Mouse (Mus musculus) hindbrain, embryonic 14.5 days (tissue): ENCODE results near the gene Ldlr. TPM values are rescaled to one million over a fixed set of nuclear protein-coding genes. Genes with fewer than 3 reads are reported as not detected.

Experiments
- polyA plus RNA-seq: library from polyadenylated mRNA; unstranded; fragments of >200 nt; fragmentation: Nextera tagmentation; extraction: Ambion mirVana; gene quantifications from 2 replicates; pipeline ENCODE4 v1.2.1, GENCODE M21; 2014

The Ldlr gene
- polyA plus RNA-seq, 1 experiment from 2014 or later = 7.3 TPM

Other genes starting within 250 kb of the Ldlr start
- 46.3 and 51.1 TPM in 2 replicates for gene Tmed1, start 213.2 kb upstream of the Ldlr start, polyA plus RNA-seq
- gene AB124611, start 197.3 kb upstream of the Ldlr start, polyA plus RNA-seq = 0.99 and 2.0 TPM in 2 replicates
- 37.0 and 41.3 TPM in 2 replicates for gene Carm1, start 176.6 kb upstream of the Ldlr start, polyA plus RNA-seq
- gene Timm29, start 130.8 kb upstream of the Ldlr start, polyA plus RNA-seq = 74.0 and 83.0 TPM in 2 replicates
- 17.2 and 18.7 TPM in 2 replicates for gene Yipf2, start 130.7 kb upstream of the Ldlr start, polyA plus RNA-seq
- gene Smarca4, start 107.3 kb upstream of the Ldlr start, polyA plus RNA-seq = 136 and 138 TPM in 2 replicates
- 17.7 and 18.7 TPM in 2 replicates for gene Spc24, start 36.8 kb downstream of the Ldlr start, polyA plus RNA-seq
- 3.0 and 3.3 TPM in 2 replicates for gene Kank2, start 75.3 kb downstream of the Ldlr start, polyA plus RNA-seq
- 0.33 and 0.62 TPM in 2 replicates for gene Angptl8, start 112.0 kb downstream of the Ldlr start, polyA plus RNA-seq
- 16.3 and 18.0 TPM in 2 replicates for gene Dock6, start 129.2 kb downstream of the Ldlr start, polyA plus RNA-seq
- 15.2 and 17.3 TPM in 2 replicates for gene Rab3d, start 194.7 kb downstream of the Ldlr start, polyA plus RNA-seq
- gene Ccdc159, start 204.0 kb downstream of the Ldlr start, polyA plus RNA-seq = 5.6 and 8.3 TPM in 2 replicates
- 45.2 and 58.9 TPM in 2 replicates for gene Tmem205, start 204.1 kb downstream of the Ldlr start, polyA plus RNA-seq
- gene Plppr2, start 213.6 kb downstream of the Ldlr start, polyA plus RNA-seq = 90.6 and 102 TPM in 2 replicates
- 18.2 and 19.9 TPM in 2 replicates for gene Swsap1, start 232.3 kb downstream of the Ldlr start, polyA plus RNA-seq
- gene Epor, start 240.0 kb downstream of the Ldlr start, polyA plus RNA-seq = 1.4 and 2.4 TPM in 2 replicates